Mouse (Mus musculus) C2C12 (cell line): Measurements from ENCODE around the gene Unc5b.

Experiments used
- CEBPB ChIP-seq: IDR thresholded peaks from one replicate; pipeline ENCODE4 v1.6.1; 2011; ENCODE audit warnings: low read depth, mild to moderate bottlenecking, control low read depth, moderate library complexity
- CTCF ChIP-seq: IDR thresholded peaks from one replicate; pipeline ENCODE4 v1.5.1; 2011; ENCODE audit not compliant: control insufficient read depth, insufficient read depth, insufficient read length
- FOSL1 ChIP-seq: IDR thresholded peaks from one replicate; pipeline ENCODE4 v1.8.0; 2011; ENCODE audit warnings: mild to moderate bottlenecking, low read length; ENCODE audit not compliant: poor library complexity, insufficient read depth, severe bottlenecking
- MAX ChIP-seq: IDR thresholded peaks from one replicate; pipeline ENCODE4 v1.6.1; 2011; ENCODE audit warnings: mild to moderate bottlenecking, control low read depth
- MYOD1 ChIP-seq: IDR thresholded peaks from one replicate; pipeline ENCODE4 v1.6.1; 2011; ENCODE audit warnings: low read depth; ENCODE audit not compliant: control insufficient read depth, insufficient read length
- MYOG ChIP-seq: IDR thresholded peaks from one replicate; pipeline ENCODE4 v1.6.1; 2011; ENCODE audit not compliant: control insufficient read depth, insufficient read length; ENCODE audit errors: extremely low read depth
- USF1 ChIP-seq: IDR thresholded peaks from one replicate; pipeline ENCODE4 v1.6.1; 2011; ENCODE audit warnings: low read depth, mild to moderate bottlenecking, control low read depth, moderate library complexity

- TF ChIP-seq MAX (no peak), USF1 (no peak), MYOD1 (no peak), CTCF (no peak), MYOG (no peak), CEBPB (no peak), FOSL1 (no peak)
Observed at GRCm38 (mm10) chr10:60743681-60744080, 87.7 kb downstream of the Unc5b start.
